Mouse (Mus musculus) heart, embryonic 11.5 days (tissue): Measurements from ENCODE around the gene Sytl1. TPM values are rescaled to one million over a fixed set of nuclear protein-coding genes. Genes with fewer than 3 reads are reported as not detected.
A peak's percentile ranks its signal among the peaks of the same experiment; 100 is the strongest.

Source experiments
- ATAC-seq: fragments of 200-750 bp; cut with Nextera tagmentation; replicated peaks from 2 replicates; pipeline ENCODE4 v1.8.0; 2017; ENCODE audit warnings: moderate library complexity; ENCODE audit not compliant: insufficient number of reproducible peaks, low FRiP score, low TSS enrichment
- H3K27ac ChIP-seq: fragments of 300-500 bp; sonication (generic); 2 replicates; pipeline ENCODE4 v1.5.1; 2014; ENCODE audit warnings: mild to moderate bottlenecking, low read depth, low read length
- H3K27me3 ChIP-seq: fragments of 300-500 bp; sonication (generic); 2 replicates; pipeline ENCODE4 v1.6.1; 2014; ENCODE audit warnings: mild to moderate bottlenecking, low read length, mixed read lengths; ENCODE audit not compliant: control insufficient read depth, insufficient read depth
- H3K36me3 ChIP-seq: fragments of 300-500 bp; sonication (generic); 2 replicates; pipeline ENCODE4 v1.6.1; 2014; ENCODE audit warnings: mild to moderate bottlenecking, low read length, moderate library complexity, mixed read lengths; ENCODE audit not compliant: control insufficient read depth, insufficient read depth
- H3K4me1 ChIP-seq: fragments of 300-500 bp; sonication (generic); 2 replicates; pipeline ENCODE4 v1.6.1; 2014; ENCODE audit warnings: low read length; ENCODE audit not compliant: control insufficient read depth, insufficient read depth
- H3K4me2 ChIP-seq: fragments of 300-500 bp; sonication (generic); 2 replicates; pipeline ENCODE4 v1.6.1; 2014; ENCODE audit warnings: mild to moderate bottlenecking, moderate library complexity
- H3K4me3 ChIP-seq: fragments of 300-500 bp; sonication (generic); 2 replicates; pipeline ENCODE4 v1.5.1; 2014; ENCODE audit warnings: low read depth, low read length
- H3K9ac ChIP-seq: fragments of 300-500 bp; sonication (generic); 2 replicates; pipeline ENCODE4 v1.6.1; 2014; ENCODE audit warnings: mild to moderate bottlenecking, low read depth, low read length, moderate library complexity
- H3K9me3 ChIP-seq: fragments of 300-500 bp; sonication (generic); replicated peaks from 2 replicates; pipeline ENCODE4 v1.6.1; 2016; ENCODE audit warnings: low read length; ENCODE audit not compliant: control insufficient read depth
- WGBS: fragments of 180-500 bp; shearing (Covaris S2); extraction: QIAGEN DNeasy Blood & Tissue Kit; methylation state at CpG from one replicate; pipeline ENCODE4 v1.1.7; 2014; ENCODE audit not compliant: insufficient replicate concordance; 5-methylcytosine and 5-hydroxymethylcytosine counted together
- polyA plus RNA-seq: library from polyadenylated mRNA; unstranded; fragments of >200 nt; fragmentation: Nextera tagmentation; extraction: Ambion mirVana; gene quantifications from 2 replicates; pipeline ENCODE4 v1.2.1, GENCODE M21; 2014

Sytl1 gene
- polyA plus RNA-seq, 1 experiment from 2014 or later, result 0.42 TPM

DNA sequence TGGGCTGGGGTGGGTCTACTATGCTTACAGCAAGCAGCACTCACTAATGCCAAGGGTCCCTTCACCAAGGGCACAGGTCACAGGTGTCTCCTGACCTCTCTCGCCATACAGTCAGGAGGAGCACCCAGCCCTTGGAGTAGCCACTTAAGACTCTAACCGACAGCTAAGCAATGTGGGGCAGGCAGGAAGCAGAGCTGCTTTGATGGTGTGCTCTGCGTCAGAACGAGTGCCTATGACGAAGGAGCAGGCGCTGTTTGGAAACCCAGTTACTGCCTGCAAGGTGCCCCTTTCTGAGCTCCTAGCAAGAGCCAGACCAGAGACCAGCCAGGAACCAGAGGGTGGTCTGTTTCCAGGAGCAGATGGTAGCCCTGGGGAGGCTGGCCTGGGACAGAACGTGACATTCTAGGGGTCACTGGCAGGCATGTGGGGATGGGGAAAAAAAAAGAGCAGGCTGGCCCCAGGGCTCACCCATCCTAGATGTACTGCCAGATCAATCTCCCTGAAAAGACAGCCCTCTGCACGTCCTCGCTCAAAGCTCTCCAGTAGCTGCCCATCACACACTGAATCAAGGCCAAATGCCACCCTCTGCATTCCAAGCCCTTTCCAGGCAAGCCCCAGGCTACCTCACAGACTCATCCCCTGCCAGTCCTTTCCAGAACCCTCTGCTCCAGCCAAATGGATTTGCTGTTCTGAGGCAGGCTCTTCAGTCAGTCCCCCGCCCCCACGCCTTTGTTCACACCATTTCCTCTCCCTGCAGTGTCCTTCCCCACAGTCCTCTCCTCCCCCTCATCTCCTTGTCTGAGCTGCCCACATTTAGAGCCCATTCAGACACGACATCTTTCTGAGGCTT lies 35.8 kb upstream of the Sytl1 start:
- Histone ChIP-seq H3K9ac (no peak overlapping the region; the same call in 1 of the 2 replicates), H3K4me3 (no peak overlapping the region), H3K27me3 (peaks cover 4% of the 10 kb centered on the region; the same call in 1 of the 2 replicates), H3K36me3 (peaks cover 14% of the 10 kb centered on the region; the same call in 1 of the 2 replicates), H3K4me2 (no peak overlapping the region), H3K27ac (no peak overlapping the region), H3K4me1 (peaks cover 19% of the 10 kb centered on the region), H3K9me3 (no peaks in the 10 kb centered on the region)
- no peak for ATAC-seq
- WGBS, result 37% methylated on average over 12 of the region's 12 CpGs

DNA sequence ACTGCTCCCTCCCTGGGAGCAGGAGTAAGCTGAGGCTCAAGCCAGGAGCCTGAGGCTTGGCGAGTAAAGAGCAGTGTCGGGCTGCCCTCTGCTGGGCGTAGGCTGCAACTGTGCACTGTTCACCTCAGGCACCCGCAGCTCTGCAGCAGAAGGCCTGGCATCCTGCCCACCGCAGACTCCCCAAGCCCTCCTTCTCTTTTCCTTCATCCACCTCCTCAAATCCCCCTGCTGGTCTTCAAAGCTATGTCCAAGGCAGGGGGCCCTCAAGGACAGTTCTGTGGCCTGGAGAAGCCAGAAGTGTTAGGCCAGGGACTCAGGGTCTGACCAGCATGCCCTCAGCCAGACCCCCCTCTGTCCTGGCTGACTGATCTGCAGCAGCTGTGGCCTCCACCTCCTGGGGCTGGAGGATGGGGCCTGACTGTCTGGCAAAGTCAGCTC lies 34.9 kb upstream of the Sytl1 start:
- Histone ChIP-seq H3K4me2 (no peak overlapping the region), H3K36me3 (peaks cover 14% of the 10 kb centered on the region; the same call in 1 of the 2 replicates), H3K27ac (peak overlapping the region; percentile 18; the same call in 1 of the 2 replicates), H3K27me3 (peaks cover 4% of the 10 kb centered on the region; the same call in 1 of the 2 replicates), H3K4me1 (peaks cover 28% of the 10 kb centered on the region), H3K9me3 (no peaks in the 10 kb centered on the region), H3K4me3 (no peak overlapping the region), H3K9ac (no peak overlapping the region)
- 4% methylated on average over 5 of the region's 5 CpGs for WGBS
- no peak for ATAC-seq

DNA sequence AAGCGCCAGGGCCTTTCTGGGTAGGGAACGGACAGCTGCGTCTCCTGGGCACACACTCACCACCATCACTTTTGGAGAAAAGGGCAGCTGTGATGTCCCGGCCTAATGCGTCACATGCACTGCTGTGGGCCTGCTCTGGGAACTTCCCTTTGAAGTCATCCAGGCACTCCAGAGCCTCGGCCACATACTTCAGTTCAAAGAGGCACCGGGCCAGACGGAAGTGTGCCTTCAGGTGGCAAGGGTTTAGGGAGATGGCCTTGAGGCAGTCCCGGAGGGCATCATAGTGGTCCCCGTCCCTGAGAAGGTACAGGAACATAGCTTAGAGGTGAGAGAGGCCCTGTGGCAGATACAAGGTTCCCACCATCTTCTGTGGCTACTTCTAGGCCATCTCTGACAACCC lies 34.4 kb upstream of the Sytl1 start:
- H3K27me3 ChIP-seq, result peaks cover 4% of the 10 kb centered on the region; the same call in 1 of the 2 replicates
- H3K27ac ChIP-seq, result no peak overlapping the region
- peaks cover 30% of the 10 kb centered on the region for H3K4me1 ChIP-seq
- 57% methylated on average over 10 of the region's 10 CpGs for WGBS
- no peak for ATAC-seq
- no peak overlapping the region for H3K9ac ChIP-seq
- H3K4me2 ChIP-seq, result no peak overlapping the region
- no peaks in the 10 kb centered on the region for H3K9me3 ChIP-seq
- H3K4me3 ChIP-seq, result no peak overlapping the region
- H3K36me3 ChIP-seq, result peaks cover 14% of the 10 kb centered on the region; the same call in 1 of the 2 replicates

DNA sequence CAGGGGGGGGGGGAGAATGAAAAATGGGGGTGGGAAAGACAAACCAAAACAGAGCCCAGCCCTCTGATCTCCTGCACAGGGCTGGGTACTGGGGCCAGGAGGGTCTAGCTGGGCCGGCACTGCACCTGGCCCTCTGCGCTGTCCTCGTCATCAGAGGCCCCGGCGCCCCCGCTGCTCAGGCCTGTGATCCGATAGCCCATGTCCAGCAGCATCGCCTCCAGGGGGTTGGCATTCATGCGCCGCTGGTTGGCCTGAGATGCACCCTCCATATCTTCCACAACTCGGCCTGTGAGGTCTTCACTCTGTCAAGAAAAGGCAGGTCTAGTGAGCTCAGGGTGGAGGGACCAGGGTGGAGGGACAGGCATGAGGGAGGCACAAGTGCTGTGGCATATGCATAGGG lies 31.2 kb upstream of the Sytl1 start:
- Histone ChIP-seq H3K4me1 (peaks cover 28% of the 10 kb centered on the region), H3K9ac (no peak overlapping the region; the same call in 1 of the 2 replicates), H3K9me3 (no peaks in the 10 kb centered on the region), H3K36me3 (peaks cover 8% of the 10 kb centered on the region; the same call in 1 of the 2 replicates), H3K4me2 (no peak overlapping the region), H3K27me3 (peaks cover 4% of the 10 kb centered on the region; the same call in 1 of the 2 replicates), H3K4me3 (no peak overlapping the region), H3K27ac (no peak overlapping the region)
- 41% methylated on average over 11 of the region's 11 CpGs for WGBS
- no peak for ATAC-seq

DNA sequence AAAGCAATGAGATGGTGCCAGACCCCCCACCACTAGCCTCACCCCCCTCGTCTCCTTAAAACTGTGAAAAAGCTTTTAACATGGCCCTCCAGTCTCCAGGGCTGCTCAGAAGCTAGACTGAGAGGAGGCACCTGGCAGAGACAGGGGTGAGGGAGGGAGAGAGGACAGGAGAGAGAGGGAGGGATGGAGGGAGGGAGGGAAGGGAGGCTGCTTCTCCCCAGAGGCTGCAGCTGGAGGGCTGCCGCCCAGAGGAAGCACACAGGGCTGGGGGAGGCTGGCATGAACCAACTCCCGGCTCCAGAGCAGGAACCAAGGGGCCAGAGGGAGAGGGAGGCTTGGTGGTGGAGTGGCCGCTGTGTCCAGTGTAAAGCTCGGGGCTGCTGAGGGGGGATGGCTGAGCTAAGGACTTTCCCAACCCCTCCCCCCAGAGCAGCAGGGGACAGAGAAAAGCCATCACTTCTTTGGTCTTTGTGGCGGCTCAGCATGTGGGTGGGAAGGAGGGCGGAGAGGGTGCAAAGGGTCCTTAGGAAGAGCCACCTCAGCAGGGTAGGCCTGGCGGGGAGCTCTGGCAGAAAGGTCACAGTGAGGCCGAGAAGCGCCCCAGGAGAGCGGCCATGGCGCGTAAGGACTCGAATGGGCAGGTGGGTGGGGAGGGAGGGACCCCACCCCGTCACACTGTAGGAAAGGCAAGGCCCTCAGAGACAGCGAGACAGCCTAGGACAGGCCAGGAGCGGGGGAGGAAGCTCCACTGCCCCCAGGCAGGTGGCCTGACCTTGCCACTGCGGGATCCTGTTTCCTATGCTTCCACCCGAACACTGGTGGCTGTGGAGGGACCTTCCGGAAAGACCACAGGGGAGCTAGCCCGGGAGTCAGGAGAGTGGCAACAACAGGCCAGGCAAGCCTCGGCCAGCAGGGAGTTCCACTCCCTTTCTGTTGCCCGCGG lies 30.3 kb upstream of the Sytl1 start:
- Histone ChIP-seq H3K9ac (peak overlapping the region; percentile 11), H3K4me3 (no peak overlapping the region), H3K27me3 (peaks cover 4% of the 10 kb centered on the region; the same call in 1 of the 2 replicates), H3K4me2 (no peak overlapping the region), H3K27ac (no peak overlapping the region), H3K9me3 (no peaks in the 10 kb centered on the region), H3K36me3 (peaks cover 8% of the 10 kb centered on the region; the same call in 1 of the 2 replicates), H3K4me1 (peaks cover 25% of the 10 kb centered on the region)
- ATAC-seq, result 0 out of 2 replicates have a peak, but pooled peaks have one; percentile 16
- WGBS, result 27% methylated on average over 24 of the region's 24 CpGs

DNA sequence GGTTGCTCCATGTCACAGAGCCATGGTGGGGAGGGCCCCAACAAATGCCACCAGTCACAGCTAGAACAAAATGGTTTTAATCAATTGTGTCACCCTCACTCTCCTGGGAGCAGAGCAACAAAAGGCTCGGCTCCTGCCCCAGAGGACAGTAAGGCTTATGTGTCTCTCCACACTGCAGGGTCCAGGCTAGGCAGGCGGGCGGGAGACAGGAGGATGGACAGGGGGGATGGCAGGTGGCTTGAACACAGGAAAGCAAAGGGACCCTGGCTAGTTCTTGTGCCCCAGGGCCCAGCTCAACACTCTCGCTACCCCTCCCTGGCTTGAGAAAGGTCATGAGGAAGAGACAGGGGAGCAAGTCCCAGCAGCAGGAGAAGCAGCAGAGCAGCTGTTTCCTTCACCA lies 29.5 kb upstream of the Sytl1 start:
- Histone ChIP-seq H3K9ac (no peak overlapping the region), H3K27ac (no peak overlapping the region), H3K4me3 (no peak overlapping the region), H3K4me2 (no peak overlapping the region), H3K36me3 (peaks cover 8% of the 10 kb centered on the region; the same call in 1 of the 2 replicates), H3K4me1 (peaks cover 19% of the 10 kb centered on the region), H3K27me3 (peaks cover 4% of the 10 kb centered on the region; the same call in 1 of the 2 replicates), H3K9me3 (no peaks in the 10 kb centered on the region)
- WGBS, result 86% methylated on average over 4 of the region's 4 CpGs
- ATAC-seq, result no peak

DNA sequence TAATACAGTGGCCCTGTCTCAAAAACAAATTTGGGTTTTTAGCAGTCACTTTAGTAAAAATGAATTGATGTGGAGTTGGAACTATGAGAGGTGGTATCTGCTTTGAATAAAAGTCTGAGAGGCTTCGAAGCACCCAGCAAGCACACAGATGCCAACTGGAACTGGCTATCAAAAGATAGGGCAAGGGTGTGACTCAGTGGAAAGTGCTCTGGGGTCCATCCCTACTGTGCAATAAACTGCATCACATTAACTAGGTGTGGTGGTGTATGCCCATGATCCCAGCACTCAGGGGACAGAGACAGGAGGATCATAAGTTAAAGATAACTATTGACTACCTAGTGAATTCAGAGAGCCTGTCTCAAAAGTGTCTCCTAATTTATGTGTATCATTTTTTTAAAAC lies 28.3 kb upstream of the Sytl1 start:
- peaks cover 8% of the 10 kb centered on the region; the same call in 1 of the 2 replicates for H3K36me3 ChIP-seq
- no peak overlapping the region for H3K4me2 ChIP-seq
- no peaks in the 10 kb centered on the region for H3K9me3 ChIP-seq
- WGBS, result 86% methylated on average over 1 of the region's 1 CpGs
- H3K9ac ChIP-seq, result no peak overlapping the region
- peaks cover 4% of the 10 kb centered on the region; the same call in 1 of the 2 replicates for H3K27me3 ChIP-seq
- no peak overlapping the region for H3K4me3 ChIP-seq
- no peak overlapping the region for H3K27ac ChIP-seq
- peaks cover 22% of the 10 kb centered on the region for H3K4me1 ChIP-seq
- no peak for ATAC-seq

DNA sequence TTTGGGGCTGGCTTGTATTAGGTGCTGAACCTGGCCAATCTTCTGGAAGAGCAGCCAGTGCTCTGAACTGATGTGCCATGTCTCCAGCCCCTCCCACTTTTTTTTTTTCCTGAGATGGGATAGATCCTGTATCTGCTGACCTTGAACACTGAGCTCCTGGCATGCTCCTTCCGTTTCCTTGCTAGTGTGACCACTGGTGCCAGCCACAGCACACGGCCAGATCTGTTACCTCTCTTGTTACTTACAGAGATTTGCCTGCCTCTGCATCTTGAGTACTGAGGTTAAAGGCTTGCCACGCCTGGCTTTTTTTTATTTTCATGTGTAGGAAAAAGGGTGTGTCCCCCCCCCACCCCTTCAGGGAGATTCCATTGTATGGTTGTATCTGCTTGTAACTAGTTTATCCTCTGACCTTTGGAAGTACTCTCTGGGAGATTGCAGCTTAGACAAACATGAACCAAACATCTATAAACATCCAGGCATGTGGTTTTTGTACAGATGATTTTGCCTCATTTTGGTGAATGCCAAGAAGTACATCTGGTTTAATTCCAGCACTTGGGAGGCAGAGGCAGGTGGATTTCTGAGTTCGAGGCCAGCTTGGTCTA lies 23.7 kb upstream of the Sytl1 start:
- H3K27ac ChIP-seq, result no peak overlapping the region
- no peaks in the 10 kb centered on the region for H3K27me3 ChIP-seq
- no peak for ATAC-seq
- H3K9me3 ChIP-seq, result no peaks in the 10 kb centered on the region
- WGBS, result 67% methylated on average over 4 of the region's 4 CpGs
- H3K4me1 ChIP-seq, result peaks cover 20% of the 10 kb centered on the region
- peak overlapping the region; percentile 20; the same call in 1 of the 2 replicates for H3K4me2 ChIP-seq
- H3K4me3 ChIP-seq, result no peak overlapping the region
- no peaks in the 10 kb centered on the region for H3K36me3 ChIP-seq
- no peak overlapping the region for H3K9ac ChIP-seq
